Mouse (Mus musculus): ENCODE results near the gene Thumpd2.

DNA sequence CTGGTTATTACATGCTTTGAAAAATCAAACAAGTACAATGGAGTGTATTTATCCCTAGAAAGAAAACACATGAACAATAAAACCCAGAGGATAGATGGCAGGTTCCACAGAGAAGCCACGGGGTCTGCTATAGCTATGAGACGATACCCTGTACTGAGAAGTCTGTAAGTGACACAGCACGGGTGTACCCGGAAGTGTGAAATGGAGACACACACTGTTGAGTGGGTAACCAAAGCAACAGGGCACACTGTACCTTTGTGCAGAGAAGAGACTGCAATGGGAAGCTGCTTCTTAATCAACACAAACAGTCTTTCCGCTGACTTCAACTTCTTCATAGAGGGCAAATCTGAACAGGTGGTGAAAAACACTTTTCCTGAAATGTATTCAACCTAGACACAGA is 9.4 kb downstream of the Thumpd2 start:
- TF ChIP-seq CTCF (IDR thresholded peaks at IDR 0.05; ENCODE audit: low read depth, low read length) (no peak), POLR2A (IDR thresholded peaks at IDR 0.05; ENCODE audit: borderline replicate concordance, low read depth, low read length) (no peak)
